ENCODE assay signal across 8 mouse cellular contexts in the genomic region with DNA sequence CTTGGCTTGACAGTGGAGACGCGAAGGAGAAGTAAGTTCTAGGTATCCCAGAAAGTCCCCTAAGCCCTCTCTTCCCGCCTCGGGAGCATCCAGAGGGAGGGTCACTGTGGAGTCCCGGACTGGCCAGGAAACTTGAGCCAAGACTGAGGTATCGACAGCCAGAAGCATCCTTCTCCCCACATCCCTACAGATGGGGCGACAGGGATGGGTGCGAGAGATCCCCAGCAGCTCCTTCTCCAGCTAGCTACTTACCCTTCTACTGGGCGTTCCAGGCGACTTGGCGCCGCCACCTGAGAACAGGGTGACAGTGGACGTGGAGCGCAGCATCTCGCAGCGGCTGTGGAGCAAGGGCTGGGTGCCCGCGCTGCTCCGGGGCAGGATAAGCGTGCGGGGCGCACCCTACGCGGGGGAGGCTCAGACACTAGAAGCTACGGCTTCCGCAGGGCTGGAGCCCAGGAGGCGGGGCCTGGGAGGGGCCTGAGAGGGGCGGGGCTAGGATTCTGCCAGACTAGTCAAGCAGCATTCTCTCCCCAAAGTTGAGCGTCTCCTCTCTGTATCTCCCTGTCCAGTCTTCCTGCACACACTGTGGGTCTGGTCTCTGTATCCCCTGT. TPM values are rescaled to one million over a fixed set of nuclear protein-coding genes. Genes with fewer than 3 reads are reported as not detected.
DNase-seq lines count a peak whose midpoint lies in the region; ATAC-seq and TF ChIP-seq lines count a peak whose summit lies in the region.

A gene (minus strand): TSS at position 423 of the 611 bp plus-strand sequence.

- H3K4me3 ChIP-seq in bone marrow, adult 2 months (replicated peaks; ENCODE audit: control insufficient read depth, low read depth, low read length): peak within 1 kb of the TSS; percentile 62
- peak within 1 kb of the TSS; percentile 72 for H3K4me3 ChIP-seq in heart, embryonic 10.5 days
- peak within 1 kb of the TSS; percentile 65 for H3K4me3 ChIP-seq in kidney, embryonic 15.5 days (replicated peaks)
- H3K4me3 ChIP-seq in liver, embryonic 12.5 days: peak within 1 kb of the TSS; percentile 57
- H3K4me3 ChIP-seq in stomach, embryonic 15.5 days (replicated peaks): peak within 1 kb of the TSS; percentile 57

- no peak for TF ChIP-seq CTCF in bone marrow, adult 2 months (IDR thresholded peaks at IDR 0.05; ENCODE audit: control insufficient read depth, insufficient read depth, low read length)

- peak; percentile 93 for DNase-seq in A20 (ENCODE audit: low read depth, low spot score)
- DNase-seq in heart, embryonic 10.5 days (ENCODE audit: low spot score): peak; percentile 92
- peak; percentile 59 to 80 for DNase-seq in natural killer cell, adult 2 months (ENCODE audit: low spot score in 2 of 2)

- peak within 1 kb of the TSS; percentile 88 for H3K4me2 ChIP-seq in kidney, embryonic 15.5 days
- peak within 1 kb of the TSS; percentile 79 for H3K4me2 ChIP-seq in liver, embryonic 12.5 days
- peak within 1 kb of the TSS; percentile 86 for H3K4me2 ChIP-seq in stomach, embryonic 15.5 days

- WGBS in bone marrow, adult 2 months: 3% methylated on average over 29 of the region's 29 CpGs
- WGBS in heart, embryonic 10.5 days: under 1% methylated on average over 29 of the region's 29 CpGs
- 2% methylated on average over 29 of the region's 29 CpGs for WGBS in kidney, embryonic 15.5 days
- WGBS in liver, embryonic 12.5 days (ENCODE audit: insufficient replicate concordance): 2% methylated on average over 29 of the region's 29 CpGs
- WGBS in stomach, embryonic 15.5 days: 1% methylated on average over 29 of the region's 29 CpGs

- peak within 1 kb of the TSS; percentile 57 for H3K9ac ChIP-seq in kidney, embryonic 15.5 days
- peak within 1 kb of the TSS; percentile 60; the same call in 1 of the 2 replicates for H3K9ac ChIP-seq in liver, embryonic 12.5 days
- H3K9ac ChIP-seq in stomach, embryonic 15.5 days: peak within 1 kb of the TSS; percentile 42; the same call in 1 of the 2 replicates

- no peaks in the 10 kb centered on the region; the same call in 1 of the 2 replicates for H3K36me3 ChIP-seq in heart, embryonic 10.5 days
- H3K36me3 ChIP-seq in kidney, embryonic 15.5 days: no peaks in the 10 kb centered on the region
- no peaks in the 10 kb centered on the region for H3K36me3 ChIP-seq in liver, embryonic 12.5 days
- no peaks in the 10 kb centered on the region for H3K36me3 ChIP-seq in stomach, embryonic 15.5 days

- H3K9me3 ChIP-seq in heart, embryonic 10.5 days: no peaks in the 10 kb centered on the region
- no peaks in the 10 kb centered on the region for H3K9me3 ChIP-seq in kidney, embryonic 15.5 days (replicated peaks)
- no peaks in the 10 kb centered on the region for H3K9me3 ChIP-seq in liver, embryonic 12.5 days (replicated peaks)
- H3K9me3 ChIP-seq in stomach, embryonic 15.5 days: no peaks in the 10 kb centered on the region

- peak; percentile 77 for ATAC-seq in erythroblast, adult 5-6 weeks (replicated peaks; ENCODE audit: low FRiP score, poor library complexity, severe bottlenecking)
- peak; percentile 94 for ATAC-seq in kidney, embryonic 15.5 days (replicated peaks; ENCODE audit: low FRiP score)
- ATAC-seq in liver, embryonic 12.5 days: peak; percentile 83
- peak; percentile 91 for ATAC-seq in stomach, embryonic 15.5 days (ENCODE audit: insufficient read depth, low FRiP score, low read depth)

- H3K27ac ChIP-seq in bone marrow, adult 2 months (ENCODE audit: control insufficient read depth, insufficient read depth, low read depth, low read length, poor library complexity): no peak within 1 kb of the TSS
- peak within 1 kb of the TSS; percentile 85 for H3K27ac ChIP-seq in heart, embryonic 10.5 days
- H3K27ac ChIP-seq in kidney, embryonic 15.5 days: peak within 1 kb of the TSS; percentile 51; the same call in 1 of the 2 replicates
- no peak within 1 kb of the TSS for H3K27ac ChIP-seq in liver, embryonic 12.5 days
- 0 out of 2 replicates have a peak within 1 kb of the TSS, but pooled peaks have one; percentile 4 for H3K27ac ChIP-seq in stomach, embryonic 15.5 days

- H3K27me3 ChIP-seq in heart, embryonic 10.5 days (ENCODE audit: insufficient read depth, poor library complexity, severe bottlenecking): no peaks in the 10 kb centered on the region
- H3K27me3 ChIP-seq in kidney, embryonic 15.5 days: 0 out of 2 replicates have a peak, but pooled peaks cover 6% of the 10 kb centered on the region
- peaks cover 29% of the 10 kb centered on the region for H3K27me3 ChIP-seq in liver, embryonic 12.5 days (replicated peaks)
- H3K27me3 ChIP-seq in stomach, embryonic 15.5 days (replicated peaks): no peaks in the 10 kb centered on the region

- peak; percentile 49; the same call in 1 of the 2 replicates for TF ChIP-seq POLR2A in bone marrow, adult 2 months (IDR thresholded peaks at IDR 0.05; ENCODE audit: borderline replicate concordance, control insufficient read depth, low read depth, low read length)

- H3K4me1 ChIP-seq in bone marrow, adult 2 months (ENCODE audit: control insufficient read depth, insufficient read depth, low read length): no peaks in the 10 kb centered on the region; the same call in 1 of the 2 replicates
- peaks cover 58% of the 10 kb centered on the region for H3K4me1 ChIP-seq in heart, embryonic 10.5 days
- peaks cover 41% of the 10 kb centered on the region for H3K4me1 ChIP-seq in kidney, embryonic 15.5 days
- H3K4me1 ChIP-seq in liver, embryonic 12.5 days: peaks cover 25% of the 10 kb centered on the region; the same call in 1 of the 2 replicates
- peaks cover 2% of the 10 kb centered on the region; the same call in 1 of the 2 replicates for H3K4me1 ChIP-seq in stomach, embryonic 15.5 days

RNA-seq across cellular contexts. Expression of the gene that starts here (rescaled TPM):
- polyA plus RNA-seq in bone marrow, adult 2 months (2011; ENCODE audit: insufficient read depth, insufficient read length, low replicate concordance, missing spikeins): 2.8 and 8.7 TPM in 2 replicates
- not detected in 2 replicates for total RNA-seq in erythroblast, adult 5-6 weeks (2015; ENCODE audit: low replicate concordance)
- total RNA-seq in erythroblast, adult 5-6 weeks (2017; ENCODE audit: low replicate concordance): 0.70 TPM in 1 of 2 replicates, not detected in the other
- 23.4 and 38.5 TPM in 2 replicates for polyA plus RNA-seq in heart, embryonic 10.5 days (2016; fragmentation: Nextera tagmentation; extraction: Ambion mirVana)
- 14.5 and 17.3 TPM in 2 replicates for polyA plus RNA-seq in kidney, embryonic 15.5 days (2015; fragmentation: Nextera tagmentation; extraction: Ambion mirVana)
- 4.4 TPM in 2 replicates for polyA plus RNA-seq in liver, embryonic 12.5 days (2016; fragmentation: Nextera tagmentation; extraction: Ambion mirVana)
- 11.6 and 12.2 TPM in 2 replicates for polyA plus RNA-seq in stomach, embryonic 15.5 days (2015; fragmentation: Nextera tagmentation; extraction: Ambion mirVana)

Comparison
In these comparisons a context has a peak if more than half of its experiments do, and no peak if none do; other contexts are left out.
1. Peak in ATAC-seq in erythroblast, adult 5-6 weeks; RNA of the gene not detected or under 1 TPM.
2. H3K27ac ChIP-seq: peak in heart, embryonic 10.5 days (single experiment), kidney, embryonic 15.5 days (single experiment) and stomach, embryonic 15.5 days (single experiment); none in bone marrow, adult 2 months (single experiment) and liver, embryonic 12.5 days (single experiment).
3. Peak in every context shown above with its lines, with median percentiles within 50 percentile points of each other: DNase-seq, H3K4me3 ChIP-seq, ATAC-seq, H3K4me2 ChIP-seq and H3K9ac ChIP-seq.